Mouse (Mus musculus) adrenal gland (tissue): ENCODE data around the gene Gm4141.
"Not testable (repeated sequence)": the region's sequence is repeated elsewhere in the genome, so short reads cannot be mapped to it uniquely, and the experiment has no call there.

Source experiments
- intact Hi-C: fragments of 180-260 bp; cut with DNase I; formaldehyde crosslinking; loops from one replicate; pipeline ENCODE4 v1.15.1; 2025
- long read RNA-seq, 2 experiments: library from polyadenylated mRNA; unstranded; transcript quantifications; one replicate each; pipeline ENCODE4 v2.0.0; 2020; ENCODE audit warnings: borderline replicate concordance in 1 of 2; ENCODE audit not compliant: insufficient replicate concordance in 1 of 2

The Gm4141 gene
- long read RNA-seq, experiment 1, result 0 reads
- long read RNA-seq, experiment 2, result 0 reads

DNA sequence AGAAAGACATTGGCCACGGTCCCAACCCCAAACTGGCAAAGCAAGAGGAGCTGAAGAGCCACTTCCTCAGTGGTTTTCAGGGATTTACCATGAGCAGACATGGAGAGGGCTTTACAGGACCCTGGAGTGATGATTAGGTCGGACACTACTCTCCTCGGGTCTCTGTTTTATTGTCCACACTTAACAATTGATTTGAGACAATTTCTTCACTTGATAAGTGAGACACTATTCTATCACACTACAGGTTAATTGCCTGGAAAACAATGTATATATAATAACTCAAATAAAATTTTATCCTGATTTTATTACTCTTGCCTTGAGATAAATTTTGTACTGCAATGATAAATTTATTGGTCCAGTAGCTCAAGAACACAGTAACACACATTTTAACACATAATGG lies at the start of gene Gm4141:
Gene Gm4141, minus strand, starts transcription at position 101 of the 400 bp plus-strand sequence.
- intact Hi-C loops, result not testable (repeated sequence)

GRCm38 (mm10) chr7:20598921-20599320 lies 22.9 kb upstream of the Gm4141 start, which contains the start of gene Gm4513:
Gene Gm4513, minus strand, starts transcription at chr7:20599021.
- intact Hi-C loops, result not testable (repeated sequence)

DNA sequence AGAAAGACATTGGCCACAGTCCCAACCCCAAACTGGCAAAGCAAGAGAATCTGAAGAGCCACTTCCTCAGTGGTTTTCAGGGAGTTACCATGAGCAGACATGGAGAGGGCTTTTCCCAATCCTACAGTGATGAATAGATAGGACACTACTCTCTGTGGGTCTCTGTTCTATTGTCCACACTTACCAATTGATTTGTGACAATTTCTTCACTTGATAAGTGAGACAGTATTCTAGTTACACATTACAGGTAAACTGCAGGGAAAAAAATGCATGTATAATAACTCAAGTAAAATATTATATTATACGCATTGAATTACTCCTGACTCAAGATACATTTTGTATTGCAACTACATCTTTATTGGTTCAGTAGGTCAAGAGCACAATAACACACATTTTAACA lies 30.4 kb downstream of the Gm4141 start, which contains the start of gene Gm5726:
Gene Gm5726, minus strand, starts transcription at position 101 of the 400 bp plus-strand sequence.
- intact Hi-C loops, result not testable (repeated sequence)

DNA sequence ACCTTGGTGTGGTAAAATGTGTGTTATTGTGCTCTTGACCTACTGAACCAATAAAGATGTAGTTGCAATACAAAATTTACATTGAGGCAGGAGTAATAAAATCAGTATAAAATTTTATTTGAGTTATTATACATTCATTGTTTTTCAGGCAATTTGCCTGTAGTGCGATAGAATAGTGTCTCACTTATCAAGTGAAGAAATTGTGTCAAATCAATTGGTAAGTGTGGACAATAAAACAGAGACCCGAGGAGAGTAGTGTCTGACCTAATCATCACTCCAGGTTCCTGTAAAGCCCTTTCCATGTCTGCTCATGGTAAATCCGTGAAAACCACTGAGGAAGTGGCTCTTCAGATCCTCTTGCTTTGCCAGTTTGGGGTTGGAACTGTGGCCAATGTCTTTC lies 42.5 kb downstream of the Gm4141 start, which contains the start of gene Vmn1r104:
Gene Vmn1r104, plus strand, starts transcription at position 301 of the 400 bp plus-strand sequence.
- intact Hi-C loops, result not testable (repeated sequence)
